Mouse (Mus musculus) CH12.LX (cell line): ENCODE data around the gene Chrna1. TPM values are rescaled to one million over a fixed set of nuclear protein-coding genes. Genes with fewer than 3 reads are reported as not detected.

Experiments
- DNase-seq: peaks from one replicate; pipeline ENCODE4 v3.0.0-alpha.2; 2013; ENCODE audit errors: extremely low read depth
- H3K27ac ChIP-seq: 2 replicates; pipeline ENCODE4 v1.5.1; 2012; ENCODE audit warnings: low read depth, mild to moderate bottlenecking, control low read depth, moderate library complexity; ENCODE audit not compliant: insufficient read depth
- H3K27me3 ChIP-seq: replicated peaks from 2 replicates; pipeline ENCODE3; 2012; ENCODE audit warnings: inconsistent platforms
- H3K36me3 ChIP-seq, 2 experiments: replicated peaks in 1 of 2; 2 replicates each; pipeline versions ENCODE3 to v1.6.1; 2012; ENCODE audit warnings: inconsistent platforms in 1 of 2, low read length in 1 of 2, mild to moderate bottlenecking in 1 of 2, mixed read lengths in 1 of 2, moderate library complexity in 1 of 2; ENCODE audit not compliant: control insufficient read depth in 1 of 2, insufficient read depth in 1 of 2
- H3K4me1 ChIP-seq, 2 experiments: 2 replicates each; pipeline ENCODE4 v1.6.1; 2012; ENCODE audit warnings: inconsistent platforms in 1 of 2, moderate library complexity in 1 of 2; ENCODE audit not compliant: insufficient read depth in 2 of 2, control insufficient read depth in 1 of 2
- H3K4me2 ChIP-seq: 2 replicates; pipeline ENCODE4 v1.6.1; 2012; ENCODE audit warnings: low read depth, mild to moderate bottlenecking, control low read depth; ENCODE audit not compliant: poor library complexity, insufficient read depth, severe bottlenecking
- H3K4me3 ChIP-seq, 3 experiments: fragments of 150-350 bp in 1 of 3; sonication (generic) in 1 of 3; replicated peaks in 1 of 3; 2 replicates each; pipeline versions ENCODE3 to v1.5.1; 2011 to 2012; ENCODE audit warnings: low read depth in 2 of 3, low read length in 2 of 3, mild to moderate bottlenecking in 2 of 3, moderate library complexity in 2 of 3, control low read depth in 1 of 3, improper control_type of control experiment in 1 of 3, inconsistent platforms in 1 of 3, mixed read lengths in 1 of 3; ENCODE audit not compliant: poor library complexity in 1 of 3
- H3K79me2 ChIP-seq: replicated peaks from 2 replicates; pipeline ENCODE4 v1.6.1; 2012; ENCODE audit warnings: mild to moderate bottlenecking, moderate library complexity; ENCODE audit not compliant: control insufficient read depth, poor library complexity, insufficient read depth, severe bottlenecking; ENCODE audit errors: extremely low read depth
- H3K9ac ChIP-seq: 2 replicates; pipeline ENCODE4 v1.6.1; 2012; ENCODE audit warnings: low read depth, mild to moderate bottlenecking, control low read depth, moderate library complexity; ENCODE audit not compliant: insufficient read depth
- H3K9me3 ChIP-seq: replicated peaks from 2 replicates; pipeline ENCODE3; 2012; ENCODE audit warnings: low read length, inconsistent platforms, mixed read lengths
- BHLHE40 ChIP-seq: IDR thresholded peaks from 2 replicates; pipeline ENCODE4 v1.6.1; 2011; ENCODE audit warnings: mild to moderate bottlenecking, low read depth, low read length, improper control_type of control experiment
- CHD2 ChIP-seq: IDR thresholded peaks from 2 replicates; pipeline ENCODE4 v1.6.1; 2011; ENCODE audit warnings: low read length, improper control_type of control experiment
- CTCF ChIP-seq, 2 experiments: IDR thresholded peaks in 1 of 2; conservative IDR thresholded peaks in 1 of 2; 2 replicates each; pipeline ENCODE4 v1.5.1; 2011 to 2012; ENCODE audit warnings: low read depth in 2 of 2, low read length in 2 of 2, improper control_type of control experiment in 1 of 2, inconsistent platforms in 1 of 2, mild to moderate bottlenecking in 1 of 2, moderate library complexity in 1 of 2
- E2F4 ChIP-seq: IDR thresholded peaks from 2 replicates; pipeline ENCODE4 v1.6.1; 2011; ENCODE audit warnings: low read depth, low read length, improper control_type of control experiment; ENCODE audit not compliant: insufficient replicate concordance
- ETS1 ChIP-seq: conservative IDR thresholded peaks from 2 replicates; pipeline ENCODE4 v1.6.1; 2012; ENCODE audit warnings: low read depth, mild to moderate bottlenecking, inconsistent platforms, low read length, improper control_type of control experiment, moderate library complexity
- GABPA ChIP-seq: IDR thresholded peaks from 2 replicates; pipeline ENCODE4 v1.6.1; 2012; ENCODE audit warnings: low read depth, low read length, improper control_type of control experiment, inconsistent platforms; ENCODE audit not compliant: insufficient replicate concordance
- MAX ChIP-seq: IDR thresholded peaks from 2 replicates; pipeline ENCODE4 v1.6.1; 2011; ENCODE audit warnings: low read length, improper control_type of control experiment
- MAZ ChIP-seq: IDR thresholded peaks from 2 replicates; pipeline ENCODE4 v1.6.1; 2012; ENCODE audit warnings: low read depth, mild to moderate bottlenecking, inconsistent platforms, low read length, improper control_type of control experiment, moderate library complexity
- MXI1 ChIP-seq: IDR thresholded peaks from 2 replicates; pipeline ENCODE4 v1.6.1; 2011; ENCODE audit warnings: mild to moderate bottlenecking, low read depth, low read length, improper control_type of control experiment
- MYC ChIP-seq: IDR thresholded peaks from 2 replicates; pipeline ENCODE4 v1.6.1; 2011; ENCODE audit warnings: low read depth, mild to moderate bottlenecking, improper control_type of control experiment, low read length
- NELFE ChIP-seq: IDR thresholded peaks from 2 replicates; pipeline ENCODE4 v1.6.1; 2011; ENCODE audit warnings: low read depth, low read length, improper control_type of control experiment
- POLR2A ChIP-seq: IDR thresholded peaks from 2 replicates; pipeline ENCODE4 v1.6.1; 2011; ENCODE audit warnings: low read depth, mild to moderate bottlenecking, improper control_type of control experiment, low read length
- POLR2AphosphoS2 ChIP-seq: IDR thresholded peaks from 2 replicates; pipeline ENCODE4 v1.6.1; 2011; ENCODE audit warnings: low read depth, low read length, improper control_type of control experiment
- RAD21 ChIP-seq: IDR thresholded peaks from 2 replicates; pipeline ENCODE4 v1.6.1; 2011; ENCODE audit warnings: low read depth, mild to moderate bottlenecking, low read length, improper control_type of control experiment, moderate library complexity
- RCOR1 ChIP-seq: conservative IDR thresholded peaks from 2 replicates; pipeline ENCODE4 v1.6.1; 2012; ENCODE audit warnings: low read depth, mild to moderate bottlenecking, inconsistent platforms, low read length, improper control_type of control experiment
- SMC3 ChIP-seq: IDR thresholded peaks from 2 replicates; pipeline ENCODE4 v1.6.1; 2011; ENCODE audit warnings: low read depth, low read length, improper control_type of control experiment
- TBP ChIP-seq: conservative IDR thresholded peaks from 2 replicates; pipeline ENCODE4 v1.6.1; 2011; ENCODE audit warnings: low read depth, low read length, improper control_type of control experiment
- TCF12 ChIP-seq: IDR thresholded peaks from 2 replicates; pipeline ENCODE4 v1.6.1; 2014; ENCODE audit warnings: low read depth, mild to moderate bottlenecking, inconsistent platforms, low read length, improper control_type of control experiment
- UBTF ChIP-seq: IDR thresholded peaks from 2 replicates; pipeline ENCODE4 v1.6.1; 2012; ENCODE audit warnings: low read depth, mild to moderate bottlenecking, inconsistent platforms, low read length, improper control_type of control experiment, moderate library complexity
- USF2 ChIP-seq: conservative IDR thresholded peaks from 2 replicates; pipeline ENCODE4 v1.6.1; 2011; ENCODE audit warnings: low read depth, low read length, improper control_type of control experiment
- ZC3H11A ChIP-seq: IDR thresholded peaks from 2 replicates; pipeline ENCODE4 v1.6.1; 2012; ENCODE audit warnings: low read depth, mild to moderate bottlenecking, inconsistent platforms, low read length, improper control_type of control experiment
- ZMIZ1 ChIP-seq: IDR thresholded peaks from 2 replicates; pipeline ENCODE4 v1.6.1; 2012; ENCODE audit warnings: low read depth, mild to moderate bottlenecking, inconsistent platforms, low read length, improper control_type of control experiment
- ZNF384 ChIP-seq: IDR thresholded peaks from 2 replicates; pipeline ENCODE4 v1.6.1; 2012; ENCODE audit warnings: low read depth, low read length, improper control_type of control experiment, inconsistent platforms
- dilution Hi-C: fragments of 300-500 bp; cut with MboI; formaldehyde crosslinking; loops from 2 replicates; pipeline ENCODE4 v1.14.3; 2020; ENCODE audit warnings: low sequenced_read_pairs; ENCODE audit not compliant: extremely low pct_unique_long_range_greater_than_20kb, extremely low pct_ligation_motif_present
- in situ Hi-C: fragments of 300-500 bp; cut with MboI; formaldehyde crosslinking; loops from 3 replicates; pipeline ENCODE4 v1.14.3; 2019; ENCODE audit warnings: low sequenced_read_pairs, low pct_ligation_motif_present, low pct_unique_long_range_greater_than_20kb, mixed read lengths
- polyA plus RNA-seq: library from polyadenylated mRNA; unstranded; fragments of >175 nt; gene quantifications from 2 replicates; pipeline ENCODE4 v1.2.1, GENCODE M21; 2012; ENCODE audit warnings: low read depth; ENCODE audit not compliant: insufficient read length
- total RNA-seq, 2 experiments: library from RNA; depleted of rRNA; stranded (reverse); fragments of 300-350 nt in 1 of 2; fragments of >200 nt in 1 of 2; gene quantifications; 2 replicates each; pipeline ENCODE4 v1.2.3; 2012 to 2014

Chrna1 gene
- total and polyA plus RNA-seq, 3 experiments: not detected

DNA sequence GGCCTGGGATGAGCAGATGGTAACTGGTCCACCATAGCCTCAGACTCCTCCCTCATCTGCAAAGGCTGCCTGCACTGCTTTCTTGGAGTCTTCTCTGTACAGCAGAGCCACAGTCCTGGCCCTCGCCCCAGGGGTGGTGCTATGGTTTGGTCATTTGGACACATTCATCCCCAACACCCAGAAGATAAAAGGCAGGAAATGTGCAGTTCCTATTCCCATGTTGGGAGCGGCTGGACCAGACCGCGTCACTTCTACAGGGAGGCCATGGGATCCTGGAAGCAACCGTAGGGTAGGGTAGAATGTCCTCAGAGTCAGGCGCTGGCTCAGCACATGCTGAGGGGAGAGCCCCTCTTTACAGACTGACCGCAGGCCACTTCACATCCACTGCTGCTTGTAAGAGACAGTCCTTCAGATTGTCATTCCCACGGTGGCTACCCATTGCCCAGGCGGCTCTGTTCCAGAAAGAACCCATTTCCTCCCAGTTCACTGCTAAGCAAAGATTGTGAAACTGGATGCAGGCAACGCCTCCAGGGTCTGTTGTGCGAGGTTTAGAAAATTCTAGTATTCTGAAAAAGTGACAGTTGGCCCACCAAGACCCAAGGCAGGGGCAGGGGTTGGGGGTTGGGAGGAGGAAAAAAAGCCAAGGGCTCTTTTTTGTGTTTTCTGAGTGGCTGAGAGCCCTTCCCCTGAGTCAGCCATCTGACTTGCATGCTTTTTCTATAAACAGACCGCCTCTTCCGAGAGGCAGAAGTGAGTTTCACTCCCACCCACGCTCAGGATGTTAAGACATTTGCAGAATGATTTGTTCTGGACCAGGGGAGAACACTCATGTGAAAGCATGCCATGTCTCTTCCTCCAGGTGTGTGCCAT lies 12.3 kb upstream of the Chrna1 start:
- dilution Hi-C loops: no loop called here
- Histone ChIP-seq H3K79me2 (no peaks in the 10 kb centered on the region), H3K9me3 (no peaks in the 10 kb centered on the region), H3K27ac (no peak overlapping the region), H3K9ac (no peak overlapping the region), H3K4me3 (no peak overlapping the region), H3K36me3 (no peaks in the 10 kb centered on the region), H3K27me3 (peaks cover 1% of the 10 kb centered on the region), H3K4me2 (peak overlapping the region; percentile 44), H3K4me1 (peaks cover 12 to 16% of the 10 kb centered on the region in 2 experiments)
- no peak for TF ChIP-seq TBP
- TF ChIP-seq ZMIZ1: no peak
- no peak for TF ChIP-seq SMC3
- no peak for TF ChIP-seq CTCF (conservative IDR thresholded peaks at IDR 0.05 in 1 of 2, IDR thresholded peaks at IDR 0.05 in 1 of 2; ENCODE audit: low read depth in 2 of 2, low read length in 2 of 2)
- TF ChIP-seq BHLHE40: 0 out of 2 replicates have a peak, but pooled peaks have one; percentile 28
- TF ChIP-seq RAD21: no peak
- TF ChIP-seq UBTF: no peak
- TF ChIP-seq CHD2: no peak
- in situ Hi-C loops: loop anchor here (25.0 kb wide), 2 partner anchors 395 to 1070 kb away; partner anchors contain the start of genes Evx2 and Hoxd13
- peak; percentile 17 for DNase-seq

DNA sequence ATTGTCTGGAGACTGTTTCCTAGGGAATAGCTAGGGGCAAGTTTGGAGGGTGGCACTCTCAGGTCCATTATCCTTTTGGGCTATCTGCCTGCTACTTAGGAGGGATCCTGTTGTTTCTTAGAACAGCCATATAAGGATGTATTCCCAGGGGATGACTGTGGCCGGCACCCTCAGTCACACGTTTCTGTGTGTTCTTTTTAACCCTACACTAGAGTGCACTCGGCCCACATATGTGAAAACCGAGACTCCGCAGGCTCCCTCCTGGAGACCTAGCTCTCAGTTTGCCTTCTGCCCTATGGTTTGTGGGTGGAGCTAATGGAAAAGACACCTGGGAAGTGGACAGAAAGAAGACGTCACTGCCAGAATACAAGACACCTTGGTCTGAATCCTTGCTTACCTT lies 11.1 kb upstream of the Chrna1 start:
- TF ChIP-seq BHLHE40 (peak; percentile 45; the same call in 1 of the 2 replicates), RAD21 (peak; percentile 28), ZNF384 (no peak), CTCF (conservative IDR thresholded peaks at IDR 0.05 in 1 of 2, IDR thresholded peaks at IDR 0.05 in 1 of 2; ENCODE audit: low read depth in 2 of 2, low read length in 2 of 2) (peak in 1 of 2 experiments; percentile 35; a peak in 1 of 4 replicates)
- dilution Hi-C loops (no loop called here), in situ Hi-C loops (loop anchor here (25.0 kb wide), 2 partner anchors 396 to 1071 kb away; partner anchors contain the start of genes Evx2 and Hoxd13)
- Histone ChIP-seq H3K4me3 (no peak overlapping the region), H3K27me3 (peaks cover 1% of the 10 kb centered on the region), H3K9me3 (no peaks in the 10 kb centered on the region), H3K79me2 (no peaks in the 10 kb centered on the region), H3K27ac (no peak overlapping the region), H3K4me2 (no peak overlapping the region), H3K4me1 (peaks cover 12 to 16% of the 10 kb centered on the region in 2 experiments), H3K9ac (no peak overlapping the region), H3K36me3 (no peaks in the 10 kb centered on the region)
- DNase-seq: no peak

DNA sequence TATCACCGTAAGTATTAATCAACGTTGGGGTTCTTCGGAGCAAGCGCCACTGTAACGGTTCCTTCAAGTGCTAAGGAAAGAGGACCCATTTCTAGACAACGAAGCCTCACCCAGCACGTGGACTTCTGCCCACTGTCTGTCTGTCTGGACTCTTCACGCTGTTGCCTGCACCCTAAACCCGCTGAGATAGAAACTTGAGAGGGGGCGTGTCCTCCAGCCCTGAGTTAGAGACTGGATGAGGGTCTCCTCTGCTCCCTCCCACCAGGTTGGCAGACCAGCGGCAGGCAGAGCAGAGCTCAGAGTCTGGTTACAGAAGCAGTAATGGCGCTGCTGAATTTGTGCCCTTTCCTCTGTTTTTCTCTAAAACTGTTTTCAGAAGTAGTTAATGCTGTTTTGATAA lies 10.0 kb upstream of the Chrna1 start:
- Histone ChIP-seq H3K4me2 (no peak overlapping the region), H3K9me3 (no peaks in the 10 kb centered on the region), H3K36me3 (no peaks in the 10 kb centered on the region), H3K9ac (no peak overlapping the region), H3K4me3 (no peak overlapping the region), H3K27me3 (peaks cover 1% of the 10 kb centered on the region), H3K79me2 (no peaks in the 10 kb centered on the region), H3K27ac (no peak overlapping the region), H3K4me1 (peaks cover 12 to 20% of the 10 kb centered on the region in 2 experiments)
- DNase-seq: no peak
- no peak for TF ChIP-seq POLR2AphosphoS2
- TF ChIP-seq MAX: no peak
- TF ChIP-seq CHD2: no peak
- no peak for TF ChIP-seq GABPA
- no peak for TF ChIP-seq MYC
- TF ChIP-seq POLR2A: no peak
- TF ChIP-seq NELFE: no peak
- TF ChIP-seq ZMIZ1: no peak
- TF ChIP-seq MXI1: no peak
- no peak for TF ChIP-seq E2F4
- TF ChIP-seq ETS1: no peak
- TF ChIP-seq TBP: no peak
- TF ChIP-seq CTCF (conservative IDR thresholded peaks at IDR 0.05 in 1 of 2, IDR thresholded peaks at IDR 0.05 in 1 of 2; ENCODE audit: low read depth in 2 of 2, low read length in 2 of 2): no peak
- TF ChIP-seq ZC3H11A: no peak
- TF ChIP-seq USF2: no peak
- TF ChIP-seq TCF12: no peak
- TF ChIP-seq RCOR1: no peak
- no peak for TF ChIP-seq MAZ
- dilution Hi-C loops: no loop called here
- in situ Hi-C loops: loop anchor here (25.0 kb wide), 2 partner anchors 397 to 1072 kb away; partner anchors contain the start of genes Evx2 and Hoxd13
